Mouse (Mus musculus) embryonic stem cell, embryonic (primary cell): ENCODE measurements at regions not wholly inside any gene's neighbourhood (a gene's known extent, or its start where the extent isn't known, plus 50 kb on each side); places are given as distances from the start of the nearest gene placed in this dataset.
"Not testable (repeated sequence)": the region's sequence is repeated elsewhere in the genome, so short reads cannot be mapped to it uniquely, and the experiment has no call there.

Source experiments
- CTCF ChIA-PET, 4 experiments: fragments of 300-600 bp in 2 of 4; fragments of 350-600 bp in 2 of 4; sonication (Branson Sonifier 250); formaldehyde crosslinking; loops; one replicate each; lab custom pipeline; 2022; ENCODE audit warnings: inconsistent platforms in 2 of 4; lab: Charles Lee
- POLR2A ChIA-PET, 4 experiments: fragments of 300-600 bp in 2 of 4; fragments of 350-600 bp in 2 of 4; sonication (Branson Sonifier 250); formaldehyde crosslinking; loops; one replicate each; lab custom pipeline; 2022; ENCODE audit warnings: antibody characterized with exemption in 4 of 4, inconsistent platforms in 1 of 4; lab: Charles Lee

DNA sequence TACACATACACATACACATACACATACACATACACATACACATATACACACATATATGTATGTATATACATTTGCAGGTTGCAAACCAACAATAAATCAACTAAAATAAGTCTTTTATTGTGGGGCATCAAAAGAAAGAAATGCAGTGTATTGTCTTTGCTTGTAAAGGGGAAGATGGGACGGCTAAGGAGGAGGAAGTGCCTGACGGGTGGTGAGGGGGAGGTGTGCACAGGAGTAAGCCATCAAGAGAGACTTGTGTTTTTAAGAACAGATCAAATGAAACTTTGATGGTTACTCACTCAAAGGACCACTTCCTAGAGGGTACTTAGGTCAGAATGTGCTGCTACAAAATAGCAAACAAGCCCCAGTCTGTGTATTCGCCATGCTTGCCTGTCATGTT, 164.2 kb downstream of the Dhx15 start:
- ChIA-PET POLR2A (no interaction called here), CTCF (no interaction called here)

- ChIA-PET CTCF (no interaction called here), POLR2A (no interaction called here)
Measured at GRCm38 (mm10) chr5:52023212-52023611, 167.1 kb downstream of the Dhx15 start.

GRCm38 (mm10) chr5:52016992-52017391, 173.3 kb downstream of the Dhx15 start:
- ChIA-PET POLR2A (no interaction called here), CTCF (no interaction called here)

DNA sequence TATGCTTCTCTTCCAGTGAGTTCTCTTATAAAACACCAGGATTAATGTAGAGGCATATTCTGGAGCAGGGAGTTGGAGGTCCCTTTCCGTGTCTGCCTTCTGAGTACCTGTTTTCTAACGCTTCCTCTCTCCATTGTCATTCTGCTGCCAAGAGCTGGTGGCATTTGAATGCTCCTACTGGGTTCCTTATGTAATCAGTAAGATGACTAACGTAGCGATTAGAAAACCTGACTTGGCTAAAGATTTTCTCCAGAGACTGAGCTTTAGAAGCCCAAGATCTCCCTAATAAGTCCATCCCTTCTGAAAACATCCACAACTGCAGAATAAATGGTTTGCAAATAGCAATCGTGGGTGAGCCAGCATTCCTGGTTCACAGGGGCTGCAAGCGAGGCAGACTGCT, 174.5 kb downstream of the Dhx15 start:
- POLR2A ChIA-PET = no interaction called here
- CTCF ChIA-PET = interaction anchor here in 1 of 4 experiments (1.3 kb wide), 1 partner anchor 49 kb away, joined by 4 read pairs; no protein-coding TSS in a partner anchor

- ChIA-PET CTCF (interaction anchor here in 1 of 4 experiments (0.7 kb wide), 1 partner anchor 999 kb away, joined by 3 read pairs; no protein-coding TSS in a partner anchor), POLR2A (no interaction called here)
Measured at GRCm38 (mm10) chr5:52010426-52010825, 179.9 kb downstream of the Dhx15 start.

DNA sequence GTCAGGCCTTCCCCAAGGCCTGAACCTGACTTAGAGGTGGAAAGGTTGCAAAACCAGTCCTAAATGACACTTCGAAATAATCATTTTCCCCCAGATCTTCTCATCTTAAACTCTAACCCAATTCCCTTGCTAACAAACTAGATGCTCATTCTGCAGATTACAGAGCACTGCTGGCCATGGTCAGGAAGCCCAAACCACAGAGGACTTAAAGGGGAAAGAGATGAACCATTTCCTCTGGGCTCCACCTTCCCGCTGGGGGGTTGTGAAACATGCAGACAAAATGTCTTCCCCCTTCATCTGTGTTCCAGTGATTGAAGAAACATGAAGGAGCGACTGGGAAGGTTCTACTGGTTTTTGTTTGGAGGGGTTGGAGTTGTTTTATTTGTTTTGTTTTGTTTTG, 181.4 kb downstream of the Dhx15 start:
- POLR2A ChIA-PET = no interaction called here
- CTCF ChIA-PET = no interaction called here

- ChIA-PET POLR2A (interaction anchor here in 1 of 4 experiments (0.6 kb wide), 1 partner anchor 1485 kb away, joined by 4 read pairs; no protein-coding TSS in a partner anchor), CTCF (no interaction called here)
Measured at GRCm38 (mm10) chr5:52006843-52007242, 183.5 kb downstream of the Dhx15 start.

- CTCF ChIA-PET = no interaction called here
- POLR2A ChIA-PET = interaction anchor here in 1 of 4 experiments (0.8 kb wide), 1 partner anchor 11 kb away, joined by 3 read pairs; no protein-coding TSS in a partner anchor
Measured at GRCm38 (mm10) chr5:51990847-51991610, 199.3 kb downstream of the Dhx15 start.

DNA sequence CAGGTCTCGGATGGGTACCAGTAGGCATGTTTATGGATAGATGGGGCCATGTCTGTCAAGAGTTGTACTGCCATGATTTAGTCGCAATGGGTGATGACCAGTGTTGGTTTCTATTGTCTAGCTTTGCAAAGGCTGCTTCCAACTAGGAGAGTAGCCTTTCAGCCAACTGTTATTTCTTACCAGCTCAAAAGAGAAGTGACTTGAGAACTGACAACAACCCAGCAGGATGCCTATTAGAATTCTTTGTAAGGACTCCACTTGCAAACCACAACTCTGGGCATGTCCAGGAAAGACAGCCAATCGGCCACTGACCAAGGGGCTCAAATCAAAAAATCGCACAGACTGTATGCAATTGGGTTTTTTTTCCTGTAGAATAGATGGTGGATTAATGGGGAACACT, 200.9 kb downstream of the Dhx15 start:
- CTCF ChIA-PET = interaction anchor here in 1 of 4 experiments (0.6 kb wide), 1 partner anchor 80 kb away, joined by 7 read pairs; no protein-coding TSS in a partner anchor
- POLR2A ChIA-PET = no interaction called here

GRCm38 (mm10) chr5:51988913-51989312, 201.4 kb downstream of the Dhx15 start:
- CTCF ChIA-PET = no interaction called here
- POLR2A ChIA-PET = no interaction called here

DNA sequence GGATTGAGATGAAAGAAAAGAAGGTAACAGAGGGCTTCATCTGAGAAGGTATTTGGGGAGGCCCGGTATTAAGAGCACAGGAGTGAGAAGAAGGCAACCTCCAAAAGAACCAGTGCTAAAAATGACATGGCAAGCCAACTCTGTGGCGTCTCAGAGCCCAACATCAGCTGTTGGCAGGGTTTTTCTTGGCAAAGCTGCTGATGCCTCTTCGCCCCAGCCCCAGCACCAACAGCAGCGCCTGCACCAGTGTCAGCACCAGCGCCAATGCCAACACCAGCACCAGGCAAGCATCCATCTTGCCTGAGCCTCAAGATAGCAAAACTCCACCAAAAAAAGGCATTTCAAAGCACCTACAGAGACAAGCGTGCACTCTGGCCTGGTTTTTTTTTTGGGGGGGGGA, 205.3 kb downstream of the Dhx15 start:
- ChIA-PET CTCF (no interaction called here), POLR2A (no interaction called here)

DNA sequence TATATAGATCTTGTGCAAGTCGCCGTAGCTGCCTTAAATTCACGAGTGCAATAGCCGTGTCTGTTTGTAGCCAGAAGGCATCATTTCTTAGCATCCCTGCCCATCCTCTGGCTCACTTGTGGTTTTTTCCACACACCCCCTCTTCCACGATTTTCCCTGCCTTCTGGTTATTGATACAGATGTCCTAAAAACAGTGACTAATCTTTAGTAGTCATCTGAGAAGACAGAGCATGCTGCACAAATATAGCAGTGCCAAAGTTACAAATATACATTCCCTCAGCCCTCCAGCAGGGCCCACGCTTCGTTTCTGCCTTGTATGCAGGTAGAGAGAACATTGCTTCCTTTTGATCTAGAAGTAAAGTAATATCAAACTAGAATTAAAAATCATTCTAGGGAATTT, 207.5 kb downstream of the Dhx15 start:
- POLR2A ChIA-PET = no interaction called here
- CTCF ChIA-PET = no interaction called here

- ChIA-PET CTCF (no interaction called here), POLR2A (no interaction called here)
Measured at GRCm38 (mm10) chr5:51980901-51981300, 209.4 kb downstream of the Dhx15 start.

- ChIA-PET POLR2A (no interaction called here), CTCF (no interaction called here)
Measured at GRCm38 (mm10) chr5:51952499-51952898, 237.8 kb downstream of the Dhx15 start.

DNA sequence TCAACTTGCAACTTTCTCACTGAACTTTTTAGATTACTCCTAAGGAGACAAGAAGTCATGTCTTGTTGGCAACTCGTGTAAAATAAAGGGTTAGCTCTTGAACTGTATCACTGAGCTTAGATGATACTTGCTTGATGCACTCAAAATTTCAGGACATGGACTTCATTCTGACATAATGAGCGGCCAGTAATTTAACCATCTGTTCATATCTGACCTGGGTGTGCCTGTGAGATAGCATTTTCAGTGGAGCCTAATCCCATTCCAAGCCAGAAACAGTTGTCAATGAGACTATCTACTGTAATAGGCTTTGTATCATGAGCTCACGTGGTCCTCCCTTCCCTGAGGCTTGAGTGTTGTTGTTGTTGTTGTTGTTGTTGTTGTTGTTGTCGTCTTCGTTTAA, 240.3 kb downstream of the Dhx15 start:
- ChIA-PET POLR2A (no interaction called here), CTCF (no interaction called here)

- ChIA-PET CTCF (no interaction called here), POLR2A (no interaction called here)
Measured at GRCm38 (mm10) chr5:51946062-51946461, 244.3 kb downstream of the Dhx15 start.

DNA sequence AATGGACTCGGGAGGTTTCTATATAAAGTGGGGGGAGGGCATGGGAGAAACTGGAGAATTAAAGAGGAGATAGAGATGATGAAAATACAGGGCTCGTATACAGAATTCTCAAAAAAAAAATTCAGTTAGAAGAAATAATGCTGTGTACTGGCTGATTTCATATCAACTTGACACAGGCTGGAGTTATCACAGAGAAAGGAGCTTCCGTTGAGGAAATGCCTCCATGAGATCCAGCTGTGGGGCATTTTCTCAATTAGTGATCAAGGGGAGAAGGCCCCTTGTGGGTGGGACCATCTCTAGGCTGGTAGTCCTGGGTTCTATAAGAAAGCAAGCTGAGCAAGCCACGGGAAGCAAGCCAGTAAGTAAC, 248.4 kb downstream of the Dhx15 start:
- POLR2A ChIA-PET, CTCF ChIA-PET: not testable (repeated sequence)

GRCm38 (mm10) chr5:51941255-51941924, 248.9 kb downstream of the Dhx15 start:
- ChIA-PET POLR2A (no interaction called here), CTCF (no interaction called here)

GRCm38 (mm10) chr5:51938845-51939244, 251.5 kb downstream of the Dhx15 start:
- ChIA-PET POLR2A (no interaction called here), CTCF (no interaction called here)

DNA sequence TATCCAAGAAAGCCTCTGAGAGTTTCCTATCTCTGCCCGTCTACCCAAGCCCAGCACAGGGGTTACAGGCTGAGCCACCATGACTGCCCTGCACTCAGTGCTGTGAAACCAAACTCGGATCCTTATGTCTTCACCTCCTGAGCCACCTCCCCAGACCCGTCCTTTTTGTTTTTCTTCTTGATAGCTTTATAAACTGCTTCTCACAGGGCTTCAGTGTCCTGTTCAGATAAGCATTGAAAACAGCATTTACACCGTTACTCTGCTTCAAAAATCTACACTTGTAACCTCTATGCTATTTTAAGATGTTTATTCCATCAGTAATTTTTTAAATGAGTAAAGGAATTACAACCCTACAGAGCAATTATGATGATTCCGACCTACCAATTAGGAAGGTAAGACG, 253.0 kb downstream of the Dhx15 start:
- ChIA-PET CTCF (no interaction called here), POLR2A (no interaction called here)
